Mouse (Mus musculus) hindbrain, embryonic 16.5 days (tissue): ENCODE results near the gene Arpc5l. TPM values are rescaled to one million over a fixed set of nuclear protein-coding genes. Genes with fewer than 3 reads are reported as not detected.

Source experiments
- ATAC-seq: fragments of 200-750 bp; cut with Nextera tagmentation; 2 replicates; pipeline ENCODE4 v1.8.0; 2017; ENCODE audit warnings: moderate TSS enrichment, moderate library complexity
- H3K27ac ChIP-seq: fragments of 300-500 bp; sonication (generic); 2 replicates; pipeline ENCODE4 v1.5.1; 2014; ENCODE audit warnings: low read depth, mild to moderate bottlenecking, control low read depth, low read length, moderate library complexity
- H3K27me3 ChIP-seq: fragments of 300-500 bp; sonication (generic); replicated peaks from 2 replicates; pipeline ENCODE4 v1.6.1; 2014; ENCODE audit warnings: low read length; ENCODE audit not compliant: control insufficient read depth, insufficient read depth
- H3K36me3 ChIP-seq: fragments of 300-500 bp; sonication (generic); 2 replicates; pipeline ENCODE4 v1.6.1; 2014; ENCODE audit warnings: mild to moderate bottlenecking, low read length, moderate library complexity, mixed read lengths; ENCODE audit not compliant: control insufficient read depth, insufficient read depth
- H3K4me1 ChIP-seq: fragments of 300-500 bp; sonication (generic); 2 replicates; pipeline ENCODE4 v1.6.1; 2014; ENCODE audit warnings: low read depth, low read length; ENCODE audit not compliant: control insufficient read depth, insufficient read depth
- H3K4me2 ChIP-seq: fragments of 300-500 bp; sonication (generic); 2 replicates; pipeline ENCODE4 v1.6.1; 2014; ENCODE audit warnings: mild to moderate bottlenecking, low read length, control low read depth, moderate library complexity
- H3K4me3 ChIP-seq: fragments of 300-500 bp; sonication (generic); 2 replicates; pipeline ENCODE4 v1.5.1; 2014; ENCODE audit warnings: mild to moderate bottlenecking, low read length, control low read depth, moderate library complexity
- H3K9ac ChIP-seq: fragments of 300-500 bp; sonication (generic); 2 replicates; pipeline ENCODE4 v1.6.1; 2014; ENCODE audit warnings: low read depth, mild to moderate bottlenecking, control low read depth, low read length, moderate library complexity
- H3K9me3 ChIP-seq: fragments of 300-500 bp; sonication (generic); 2 replicates; pipeline ENCODE4 v1.6.1; 2014; ENCODE audit warnings: mild to moderate bottlenecking, low read length, moderate library complexity; ENCODE audit not compliant: control insufficient read depth
- WGBS: fragments of 180-500 bp; shearing (Covaris S2); extraction: QIAGEN DNeasy Blood & Tissue Kit; methylation state at CpG from one replicate; pipeline ENCODE4 v1.1.7; 2014; 5-methylcytosine and 5-hydroxymethylcytosine counted together
- polyA plus RNA-seq: library from polyadenylated mRNA; unstranded; fragments of >200 nt; fragmentation: Nextera tagmentation; extraction: Ambion mirVana; gene quantifications from 2 replicates; pipeline ENCODE4 v1.2.1, GENCODE M21; 2015

The Arpc5l gene
- 140 and 152 TPM in 2 replicates for polyA plus RNA-seq

- peak; percentile 87 for ATAC-seq
- no peaks in the 10 kb centered on the region for H3K27me3 ChIP-seq
- H3K27ac ChIP-seq = peak within 1 kb of the TSS; percentile 90
- 1% methylated on average over 57 of the region's 58 CpGs for WGBS
- H3K36me3 ChIP-seq = peaks cover 24% of the 10 kb centered on the region
- H3K9me3 ChIP-seq = no peaks in the 10 kb centered on the region
- H3K4me3 ChIP-seq = peak within 1 kb of the TSS; percentile 74
- H3K9ac ChIP-seq = peak within 1 kb of the TSS; percentile 82
- H3K4me2 ChIP-seq = peak within 1 kb of the TSS; percentile 83
- peaks cover 41% of the 10 kb centered on the region for H3K4me1 ChIP-seq
Measured at GRCm38 (mm10) chr2:39004880-39005435, at the start of gene Arpc5l. Gene Arpc5l, plus strand, starts transcription at chr2:39005348.

DNA sequence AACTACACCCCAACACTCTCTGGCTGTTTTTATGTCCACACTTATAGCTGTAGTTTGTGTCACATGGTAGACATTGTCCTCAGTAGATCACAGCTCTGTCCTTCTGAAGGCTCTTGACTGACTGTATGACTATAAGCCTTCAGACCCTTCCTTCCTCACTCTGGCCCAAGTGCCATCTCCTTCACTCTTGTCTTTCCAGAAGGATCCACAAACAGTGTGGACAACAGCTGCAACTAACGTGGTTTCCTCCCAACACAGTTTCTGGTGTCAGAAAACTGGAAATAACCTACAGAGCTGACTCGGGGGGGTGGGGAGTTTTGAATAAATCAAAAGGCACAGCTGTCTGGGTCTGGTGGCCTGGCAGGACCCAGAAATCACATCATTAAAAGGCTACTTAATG is 49.1 kb upstream of the Arpc5l start:
- H3K27ac ChIP-seq = no peak overlapping the region
- H3K27me3 ChIP-seq = no peaks in the 10 kb centered on the region
- no peak overlapping the region for H3K4me3 ChIP-seq
- H3K4me2 ChIP-seq = no peak overlapping the region
- H3K36me3 ChIP-seq = no peaks in the 10 kb centered on the region
- H3K9me3 ChIP-seq = no peaks in the 10 kb centered on the region
- no peak overlapping the region for H3K9ac ChIP-seq
- peaks cover 5% of the 10 kb centered on the region for H3K4me1 ChIP-seq
- no peak for ATAC-seq
- WGBS = 77% methylated on average over 2 of the region's 2 CpGs

GRCm38 (mm10) chr2:38957671-38958223 is 47.4 kb upstream of the Arpc5l start:
- 84% methylated on average over 5 of the region's 5 CpGs for WGBS
- no peak overlapping the region for H3K4me2 ChIP-seq
- no peaks in the 10 kb centered on the region for H3K36me3 ChIP-seq
- no peak overlapping the region for H3K27ac ChIP-seq
- peaks cover 5% of the 10 kb centered on the region for H3K4me1 ChIP-seq
- no peaks in the 10 kb centered on the region for H3K9me3 ChIP-seq
- no peak overlapping the region for H3K4me3 ChIP-seq
- no peaks in the 10 kb centered on the region for H3K27me3 ChIP-seq
- ATAC-seq = no peak
- no peak overlapping the region for H3K9ac ChIP-seq

- Histone ChIP-seq H3K9me3 (no peaks in the 10 kb centered on the region), H3K4me1 (no peaks in the 10 kb centered on the region), H3K4me3 (no peak overlapping the region), H3K9ac (no peak overlapping the region), H3K27me3 (no peaks in the 10 kb centered on the region), H3K27ac (no peak overlapping the region), H3K36me3 (no peaks in the 10 kb centered on the region), H3K4me2 (no peak overlapping the region)
- 44% methylated on average over 4 of the region's 4 CpGs for WGBS
- 0 out of 2 replicates have a peak, but pooled peaks have one; percentile 40 for ATAC-seq
Measured at GRCm38 (mm10) chr2:38964198-38964597, 41.0 kb upstream of the Arpc5l start.

- Histone ChIP-seq H3K4me3 (no peak overlapping the region), H3K9ac (no peak overlapping the region), H3K27ac (no peak overlapping the region), H3K9me3 (no peaks in the 10 kb centered on the region), H3K4me2 (no peak overlapping the region), H3K4me1 (no peaks in the 10 kb centered on the region), H3K36me3 (no peaks in the 10 kb centered on the region), H3K27me3 (no peaks in the 10 kb centered on the region)
- WGBS = 100% methylated on average over 2 of the region's 2 CpGs
- no peak for ATAC-seq
Measured at GRCm38 (mm10) chr2:38969650-38970049, 35.5 kb upstream of the Arpc5l start.

- H3K27ac ChIP-seq = no peak overlapping the region
- 77% methylated on average over 5 of the region's 5 CpGs for WGBS
- H3K27me3 ChIP-seq = no peaks in the 10 kb centered on the region
- no peak overlapping the region for H3K9ac ChIP-seq
- H3K4me1 ChIP-seq = no peaks in the 10 kb centered on the region
- ATAC-seq = no peak
- H3K9me3 ChIP-seq = no peaks in the 10 kb centered on the region
- H3K4me2 ChIP-seq = no peak overlapping the region
- H3K4me3 ChIP-seq = no peak overlapping the region
- H3K36me3 ChIP-seq = no peaks in the 10 kb centered on the region
Measured at GRCm38 (mm10) chr2:38970057-38970456, 35.1 kb upstream of the Arpc5l start.

DNA sequence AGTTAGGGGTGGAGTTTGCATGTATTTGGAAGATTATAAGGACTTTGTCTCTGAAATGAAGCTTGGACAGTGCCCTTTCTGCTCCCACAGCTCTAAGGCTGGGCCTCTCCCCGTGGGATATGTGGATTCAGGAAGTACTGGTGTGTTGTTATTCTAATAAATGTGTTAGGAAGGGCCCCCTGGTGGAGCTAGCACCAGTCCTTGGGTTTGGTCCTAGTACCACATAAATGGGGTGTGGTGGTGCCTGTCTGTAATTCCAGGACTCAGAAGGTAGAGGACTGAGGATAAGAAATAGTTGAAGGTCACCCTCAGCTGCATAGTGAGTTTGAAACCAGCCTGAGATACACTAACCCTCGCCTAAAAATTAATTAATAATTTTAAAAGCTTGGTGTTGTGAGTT is 31.9 kb upstream of the Arpc5l start:
- H3K4me2 ChIP-seq = no peak overlapping the region
- no peaks in the 10 kb centered on the region for H3K27me3 ChIP-seq
- H3K9me3 ChIP-seq = no peaks in the 10 kb centered on the region
- no peaks in the 10 kb centered on the region for H3K36me3 ChIP-seq
- H3K9ac ChIP-seq = no peak overlapping the region
- no peak overlapping the region for H3K4me3 ChIP-seq
- no peak for ATAC-seq
- H3K4me1 ChIP-seq = no peaks in the 10 kb centered on the region
- no peak overlapping the region for H3K27ac ChIP-seq
- WGBS = 34% methylated on average over 2 of the region's 2 CpGs

DNA sequence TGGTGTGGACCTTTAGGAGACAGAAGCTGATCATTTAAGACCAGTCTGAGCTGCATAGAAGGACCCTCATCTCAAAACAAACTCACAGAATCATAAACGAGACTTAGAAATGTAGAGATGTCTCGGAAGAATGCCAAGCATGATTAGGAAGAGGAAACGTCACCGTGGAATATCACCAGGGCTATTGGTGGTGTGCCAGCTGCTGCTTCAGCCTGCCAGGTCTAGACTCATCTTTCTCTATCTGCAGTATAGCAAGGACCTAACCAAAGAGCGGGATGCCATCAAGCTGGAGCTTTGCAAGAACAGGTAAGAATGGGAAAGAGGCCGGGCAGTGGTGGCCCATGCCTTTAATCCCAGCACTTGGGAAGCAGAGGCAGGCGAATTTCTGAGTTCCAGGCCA is 31.4 kb upstream of the Arpc5l start:
- H3K9ac ChIP-seq = no peak overlapping the region
- H3K27ac ChIP-seq = no peak overlapping the region
- WGBS = 80% methylated on average over 7 of the region's 7 CpGs
- no peaks in the 10 kb centered on the region for H3K4me1 ChIP-seq
- H3K27me3 ChIP-seq = no peaks in the 10 kb centered on the region
- no peak for ATAC-seq
- no peaks in the 10 kb centered on the region for H3K9me3 ChIP-seq
- H3K4me2 ChIP-seq = no peak overlapping the region
- H3K4me3 ChIP-seq = no peak overlapping the region
- no peaks in the 10 kb centered on the region for H3K36me3 ChIP-seq

GRCm38 (mm10) chr2:38974171-38974570 is 31.0 kb upstream of the Arpc5l start:
- Histone ChIP-seq H3K27me3 (no peaks in the 10 kb centered on the region), H3K9ac (no peak overlapping the region), H3K36me3 (no peaks in the 10 kb centered on the region), H3K9me3 (no peaks in the 10 kb centered on the region), H3K27ac (no peak overlapping the region), H3K4me2 (no peak overlapping the region), H3K4me1 (no peaks in the 10 kb centered on the region), H3K4me3 (no peak overlapping the region)
- ATAC-seq = no peak
- 28% methylated on average over 2 of the region's 2 CpGs for WGBS
